Mouse (Mus musculus) neutrophil, adult 5-6 weeks (primary cell): ENCODE results near the gene Msantd2. TPM values are rescaled to one million over a fixed set of nuclear protein-coding genes. Genes with fewer than 3 reads are reported as not detected.
A peak's percentile ranks its signal among the peaks of the same experiment; 100 is the strongest.

ENCODE experiments used
- ATAC-seq: fragments of 151-379, 151-347 bp; 2 replicates; pipeline ENCODE4 v1.8.0; 2017; ENCODE audit warnings: mild to moderate bottlenecking, moderate TSS enrichment; ENCODE audit not compliant: insufficient number of reproducible peaks, poor library complexity, low FRiP score, severe bottlenecking; ENCODE audit errors: extremely low read depth
- total RNA-seq: library from RNA; stranded (forward); fragments of 200-1000 nt; gene quantifications from 2 replicates; pipeline ENCODE4 v1.2.3, GENCODE M21; 2017

The Msantd2 gene
- total RNA-seq, 1 experiment from 2014 or later = 56.7 TPM

GRCm38 (mm10) chr9:37496325-37496724 lies 7.2 kb downstream of the Msantd2 start:
- no peak for ATAC-seq

GRCm38 (mm10) chr9:37500201-37500600 lies 11.1 kb downstream of the Msantd2 start:
- no peak for ATAC-seq

GRCm38 (mm10) chr9:37501170-37501569 lies 12.1 kb downstream of the Msantd2 start:
- ATAC-seq = no peak

- ATAC-seq = no peak
These were observed 15.2 kb downstream of the Msantd2 start for GRCm38 (mm10) chr9:37504348-37504747.

- ATAC-seq = no peak
These were observed 16.9 kb downstream of the Msantd2 start for GRCm38 (mm10) chr9:37506023-37506422.

GRCm38 (mm10) chr9:37512097-37512496 lies 23.0 kb downstream of the Msantd2 start:
- no peak for ATAC-seq

- ATAC-seq = no peak
These were observed 25.3 kb downstream of the Msantd2 start for GRCm38 (mm10) chr9:37514456-37514855.

- ATAC-seq = peak; percentile 87
These were observed 28.3 kb downstream of the Msantd2 start for GRCm38 (mm10) chr9:37517467-37517866.

- no peak for ATAC-seq
These were observed 29.9 kb downstream of the Msantd2 start for GRCm38 (mm10) chr9:37518991-37519390.

GRCm38 (mm10) chr9:37519995-37520394 lies 30.9 kb downstream of the Msantd2 start:
- no peak for ATAC-seq

- no peak for ATAC-seq
These were observed 36.3 kb downstream of the Msantd2 start for GRCm38 (mm10) chr9:37525461-37525860.

- no peak for ATAC-seq
These were observed 37.6 kb downstream of the Msantd2 start for GRCm38 (mm10) chr9:37526443-37527395.

- no peak for ATAC-seq
These were observed 38.5 kb downstream of the Msantd2 start, which contains the start of gene Esam for GRCm38 (mm10) chr9:37527396-37528224. Gene Esam (plus strand): TSS chr9:37528078.

- no peak for ATAC-seq
These were observed 39.3 kb downstream of the Msantd2 start for GRCm38 (mm10) chr9:37528225-37528970.

- ATAC-seq = peak; percentile 53; the same call in 1 of the 2 replicates
These were observed 41.1 kb downstream of the Msantd2 start for GRCm38 (mm10) chr9:37530031-37530887.

- ATAC-seq = no peak
These were observed 42.0 kb downstream of the Msantd2 start for GRCm38 (mm10) chr9:37530888-37531705.

- no peak for ATAC-seq
These were observed 47.7 kb downstream of the Msantd2 start for GRCm38 (mm10) chr9:37536851-37537250.
